Mouse (Mus musculus): ENCODE measurements around the gene H2al2a.

DNA sequence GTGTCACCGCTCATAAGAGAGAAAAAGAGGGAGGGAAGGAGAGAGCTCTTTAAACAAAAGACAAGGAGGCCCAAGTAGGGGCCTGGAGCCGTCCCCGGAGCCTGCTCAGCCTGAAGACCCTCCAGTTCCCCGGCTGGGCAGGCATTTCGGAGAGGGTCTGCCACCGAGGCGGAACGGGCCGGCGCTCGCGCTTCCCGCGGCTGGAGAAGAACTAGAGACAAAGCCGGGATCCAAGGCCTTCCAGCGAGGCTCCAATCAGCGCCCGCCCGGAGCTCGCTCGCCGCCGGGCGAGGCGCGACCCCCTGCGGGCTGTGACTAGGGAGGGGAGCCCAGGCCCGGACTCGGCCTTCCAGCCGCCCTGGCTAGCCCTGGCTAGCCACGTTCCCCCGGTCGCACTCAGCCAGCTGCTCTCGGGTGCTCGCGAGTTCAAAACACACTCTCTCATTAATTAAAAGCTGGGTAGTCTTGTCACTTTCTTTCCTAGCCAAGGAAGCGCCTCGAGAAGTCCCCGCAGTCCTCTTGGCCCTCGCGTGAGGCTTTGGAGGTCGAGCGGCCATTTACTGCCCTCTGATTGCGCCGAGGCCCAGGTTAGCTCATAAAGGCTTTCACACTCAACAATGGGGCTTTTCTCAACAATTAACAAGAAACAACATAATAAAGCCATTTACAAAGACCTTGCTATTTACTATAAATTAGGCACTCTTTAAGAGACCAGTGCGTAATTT, 43.0 kb upstream of the H2al2a start:
- no peak for TF ChIP-seq CTCF (IDR thresholded peaks at IDR 0.05; ENCODE audit: control insufficient read depth, insufficient read depth, low read length)
- TF ChIP-seq POLR2A (IDR thresholded peaks at IDR 0.05; ENCODE audit: borderline replicate concordance, control insufficient read depth, low read depth, low read length), result no peak
